Mouse (Mus musculus): ENCODE data around the gene Cnep1r1. TPM values are rescaled to one million over a fixed set of nuclear protein-coding genes. Genes with fewer than 3 reads are reported as not detected.

The Cnep1r1 gene
- polyA plus RNA-seq (2012; rRNA removed): 11.5 and 17.4 TPM in 2 replicates

- DNase-seq (ENCODE audit: low read depth, low spot score): peak; percentile 99
- under 1% methylated on average over 49 of the region's 49 CpGs for WGBS
Observed at GRCm38 (mm10) chr8:88118456-88119036, at the start of gene Cnep1r1. TSS of gene Cnep1r1 (plus strand) at chr8:88118769.

- 34% methylated on average over 5 of the region's 5 CpGs for WGBS
Observed at GRCm38 (mm10) chr8:88082183-88082582, 36.4 kb upstream of the Cnep1r1 start.

DNA sequence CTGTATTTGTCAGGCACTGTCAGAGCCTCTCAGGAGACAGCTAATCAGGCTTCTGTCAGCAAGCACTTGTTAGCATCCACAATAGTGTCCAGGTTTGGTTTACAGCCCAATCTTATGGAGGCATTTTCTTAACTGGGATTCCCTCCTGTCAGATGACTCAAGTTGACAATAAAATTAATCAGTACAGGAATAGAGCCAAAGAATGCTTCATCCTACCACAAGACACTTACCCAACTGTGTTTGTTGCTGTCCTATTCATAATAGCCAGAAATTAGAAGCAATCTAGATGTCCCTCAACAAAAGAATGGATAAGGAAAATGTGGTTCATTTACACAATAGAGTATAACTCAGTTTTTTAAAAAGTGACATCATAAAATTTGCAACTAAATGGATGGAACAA, 30.6 kb upstream of the Cnep1r1 start:
- DNase-seq (ENCODE audit: low read depth, low spot score): no peak

More at GRCm38 (mm10) chr8:88082183-88082582, 36.4 kb upstream of the Cnep1r1 start:
- DNase-seq (ENCODE audit: low read depth, low spot score): no peak

DNA sequence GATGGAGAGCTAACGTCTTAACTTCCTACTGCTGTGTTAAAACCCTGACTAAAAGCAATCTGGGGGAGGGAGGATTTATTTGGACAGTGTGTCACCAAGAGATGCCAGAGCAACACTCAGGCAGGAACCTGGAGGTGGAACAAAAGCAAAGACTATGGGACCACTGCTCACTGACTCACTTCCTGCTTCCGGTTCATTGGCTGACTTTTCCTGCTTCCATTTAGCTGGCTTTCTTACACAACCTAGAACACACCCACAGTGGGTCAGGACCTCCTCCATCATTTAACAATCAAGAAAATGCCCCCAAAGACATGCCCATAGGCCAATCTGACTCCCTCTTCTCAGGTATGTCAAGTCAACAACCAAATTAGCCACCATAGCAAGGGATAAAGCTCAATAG, 26.9 kb upstream of the Cnep1r1 start:
- DNase-seq (ENCODE audit: low read depth, low spot score): no peak

DNA sequence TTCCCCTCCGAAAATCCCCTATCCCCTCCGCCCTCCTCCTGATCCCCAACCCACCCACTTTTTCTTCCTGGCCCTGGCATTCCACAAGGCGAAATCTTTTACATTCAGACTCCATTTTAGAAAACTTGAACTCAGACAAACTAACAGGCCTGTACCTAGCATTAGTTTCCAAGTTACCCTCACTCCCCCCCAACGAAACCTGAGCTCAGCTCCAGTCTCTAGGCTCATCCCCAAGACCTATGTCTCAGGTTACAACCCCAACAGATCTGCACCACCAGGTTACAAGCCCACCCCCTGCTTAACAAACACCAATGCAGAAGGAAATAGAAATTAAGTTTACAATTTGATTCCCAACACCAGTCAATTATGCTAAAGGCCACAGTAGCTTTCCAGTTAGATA, 25.2 kb upstream of the Cnep1r1 start:
- WGBS: 75% methylated on average over 4 of the region's 4 CpGs
- no peak for DNase-seq (ENCODE audit: low read depth, low spot score)

More for the DNA sequence above, 26.9 kb upstream of the Cnep1r1 start:
- 61% methylated on average over 2 of the region's 2 CpGs for WGBS

- 65% methylated on average over 4 of the region's 4 CpGs for WGBS
- no peak for DNase-seq (ENCODE audit: low read depth, low spot score)
Observed at GRCm38 (mm10) chr8:88098856-88099255, 19.7 kb upstream of the Cnep1r1 start.

DNA sequence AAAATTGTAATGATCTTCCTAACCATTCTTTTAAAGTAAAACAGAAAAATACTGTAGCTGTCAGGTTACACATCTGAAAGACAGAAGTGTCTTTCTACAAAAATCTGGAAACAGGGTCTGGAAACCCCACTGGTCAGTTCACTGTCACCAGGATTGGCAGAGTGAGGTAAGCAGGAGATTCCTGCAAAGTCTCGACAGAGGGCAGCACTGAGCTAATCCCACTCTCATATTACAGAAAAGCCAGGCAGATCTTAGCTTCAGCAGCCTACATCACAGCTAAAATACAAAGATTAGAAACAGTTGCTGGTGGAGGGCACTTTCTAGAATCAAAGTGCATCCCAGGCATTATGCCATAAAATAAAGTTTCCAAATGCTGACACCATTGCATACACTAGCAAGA, 19.0 kb upstream of the Cnep1r1 start:
- WGBS: 0% methylated on average over 1 of the region's 1 CpGs
- DNase-seq (ENCODE audit: low read depth, low spot score): peak; percentile 31

DNA sequence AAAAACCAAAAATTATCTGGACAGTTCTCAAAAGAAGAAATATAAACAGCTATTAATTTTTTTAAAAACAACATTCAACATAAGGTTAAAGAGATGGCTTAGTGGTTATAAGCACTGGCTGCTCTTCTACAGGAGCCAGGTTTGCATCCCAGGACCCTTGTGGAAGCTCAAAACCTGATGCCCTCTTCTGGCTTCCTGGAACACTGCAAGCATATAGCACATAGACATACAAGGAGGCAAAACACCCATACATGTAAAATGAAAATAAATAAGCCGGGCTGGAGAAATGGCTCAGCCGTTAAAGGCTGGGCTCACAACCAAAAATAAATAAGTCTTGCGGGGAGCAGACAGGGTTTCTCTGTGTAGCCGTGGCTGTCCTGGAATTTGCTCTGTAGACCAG, 9.3 kb upstream of the Cnep1r1 start:
- no peak for DNase-seq (ENCODE audit: low read depth, low spot score)
- 83% methylated on average over 4 of the region's 4 CpGs for WGBS

DNA sequence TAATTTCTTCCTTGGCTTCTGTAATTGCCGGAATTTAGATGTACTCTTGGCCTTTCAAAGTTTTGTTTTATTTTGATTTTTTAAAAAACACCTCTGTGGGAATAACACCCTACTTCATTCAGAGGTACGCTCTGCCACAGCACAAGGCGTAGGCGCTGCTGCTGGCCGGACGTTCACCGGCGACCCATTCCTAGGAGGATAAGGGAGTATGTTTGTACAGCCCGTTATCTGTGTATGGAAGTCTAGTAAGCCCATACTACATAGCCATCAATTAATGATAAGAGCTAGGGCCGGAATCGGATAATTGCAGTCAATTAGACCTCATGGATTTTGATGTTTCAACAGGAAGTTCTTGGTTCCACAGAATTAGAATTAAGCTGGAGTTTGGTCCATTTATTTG, 507 bp downstream of the Cnep1r1 start:
- DNase-seq (ENCODE audit: low read depth, low spot score): no peak
- WGBS: under 1% methylated on average over 11 of the region's 11 CpGs

- DNase-seq (ENCODE audit: low read depth, low spot score): no peak
- 94% methylated on average over 2 of the region's 2 CpGs for WGBS
Observed at GRCm38 (mm10) chr8:88124850-88125249, 6.3 kb downstream of the Cnep1r1 start.

DNA sequence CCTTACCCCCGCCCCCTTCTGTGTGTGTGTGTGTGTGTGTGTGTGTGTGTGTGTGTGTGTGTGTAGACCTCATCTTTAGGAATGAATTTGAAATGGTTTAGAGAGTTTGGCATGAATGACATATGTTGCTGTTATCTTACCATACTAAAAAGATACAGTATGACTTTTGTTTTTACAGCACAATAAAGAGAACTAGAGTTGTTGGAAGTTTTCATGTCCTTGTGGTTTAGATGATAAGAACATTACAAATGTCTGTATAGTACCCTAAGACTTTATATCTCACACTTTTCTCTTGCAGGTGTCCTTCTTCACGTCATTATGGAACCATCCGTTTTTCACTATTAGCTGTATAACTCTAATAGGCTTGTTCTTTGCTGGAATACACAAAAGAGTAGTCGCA, 10.8 kb downstream of the Cnep1r1 start:
- DNase-seq (ENCODE audit: low read depth, low spot score): no peak
- 93% methylated on average over 4 of the region's 4 CpGs for WGBS

GRCm38 (mm10) chr8:88130754-88131317, 12.3 kb downstream of the Cnep1r1 start:
- no peak for DNase-seq (ENCODE audit: low read depth, low spot score)
- WGBS: 46% methylated on average over 7 of the region's 7 CpGs

DNA sequence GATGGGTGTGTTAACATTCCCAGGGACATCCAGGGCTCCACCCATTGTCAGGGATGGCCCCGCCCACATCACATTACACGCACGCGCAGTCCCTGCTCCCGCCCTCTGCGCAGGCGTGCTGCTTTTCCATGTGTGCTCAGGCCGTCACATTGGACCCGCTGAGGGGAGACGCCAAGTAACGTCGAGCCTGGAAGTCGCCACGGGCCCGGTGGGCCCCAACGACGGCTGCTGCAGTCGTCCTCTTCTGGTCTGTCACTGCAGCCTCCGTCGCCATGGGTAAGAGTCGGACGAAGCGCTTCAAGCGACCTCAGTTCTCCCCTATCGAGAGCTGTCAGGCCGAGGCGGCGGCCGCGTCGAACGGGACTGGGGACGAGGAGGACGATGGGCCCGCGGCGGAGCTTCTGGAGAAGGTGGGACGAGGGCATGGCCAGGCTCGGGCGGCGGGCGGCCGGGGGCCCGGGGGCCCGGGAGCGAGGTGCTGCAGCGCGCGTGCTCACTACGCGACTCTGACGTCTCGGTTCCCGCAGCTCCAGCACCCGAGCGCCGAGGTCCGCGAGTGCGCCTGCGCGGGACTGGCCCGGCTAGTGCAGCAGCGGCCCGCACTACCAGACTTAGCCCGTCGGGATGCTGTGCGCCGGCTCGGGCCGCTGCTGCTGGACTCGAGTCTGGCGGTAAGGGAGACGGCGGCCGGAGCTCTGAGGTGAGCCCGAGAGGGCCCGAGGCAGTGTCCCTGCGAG, 19.3 kb downstream of the Cnep1r1 start, which contains the start of gene Heatr3:
TSS of gene Heatr3 (plus strand) at position 108 of the 737 bp plus-strand sequence.
- DNase-seq (ENCODE audit: low read depth, low spot score): peak; percentile 69
- WGBS: under 1% methylated on average over 79 of the region's 79 CpGs

DNA sequence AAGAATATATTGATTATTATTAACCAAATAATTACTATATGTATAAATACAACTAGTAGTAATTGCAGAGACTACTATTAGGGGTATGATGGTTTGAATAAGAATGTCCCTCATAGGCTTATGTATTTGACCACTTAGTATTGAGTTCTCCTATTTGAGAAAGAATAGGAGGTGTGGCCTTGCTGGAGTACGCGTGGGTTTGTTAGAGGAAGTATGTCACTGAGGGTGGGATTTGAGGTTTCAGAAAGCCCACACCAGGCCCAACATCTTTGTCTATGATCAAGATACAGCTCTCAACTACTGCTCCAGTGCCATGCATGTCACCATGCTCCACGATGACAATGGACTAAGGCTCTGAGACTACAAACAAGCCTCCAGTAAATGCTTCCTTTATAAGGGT, 20.7 kb downstream of the Cnep1r1 start:
- 87% methylated on average over 3 of the region's 3 CpGs for WGBS
- no peak for DNase-seq (ENCODE audit: low read depth, low spot score)

- DNase-seq (ENCODE audit: low read depth, low spot score): no peak
- WGBS: 93% methylated on average over 3 of the region's 3 CpGs
Observed at GRCm38 (mm10) chr8:88141629-88142028, 23.1 kb downstream of the Cnep1r1 start.

GRCm38 (mm10) chr8:88144041-88144440, 25.5 kb downstream of the Cnep1r1 start:
- peak; percentile 19 for DNase-seq (ENCODE audit: low read depth, low spot score)
- 63% methylated on average over 5 of the region's 5 CpGs for WGBS

DNA sequence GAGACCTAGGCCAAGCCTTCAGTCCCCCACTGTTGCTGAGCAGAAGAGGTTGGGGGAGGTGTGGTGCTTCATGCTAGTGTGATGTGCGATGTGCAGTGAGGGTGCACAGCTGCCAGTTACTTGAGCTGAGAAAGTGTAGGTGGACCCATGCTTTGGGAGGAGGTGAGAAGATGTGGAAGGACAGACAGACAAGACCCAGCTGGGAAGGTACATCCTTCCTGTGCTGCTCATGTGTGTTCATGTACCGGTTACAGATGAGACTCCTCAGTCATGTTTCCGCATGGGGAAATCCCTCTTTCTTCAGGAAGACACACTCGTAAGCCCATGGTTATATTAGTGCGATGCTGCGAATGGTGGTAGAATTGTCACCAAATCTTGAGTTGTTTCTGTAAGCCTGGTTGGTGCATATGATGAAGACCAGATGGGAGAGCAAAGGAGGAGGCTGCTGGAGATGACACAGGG, 32.4 kb downstream of the Cnep1r1 start:
- WGBS: 97% methylated on average over 6 of the region's 6 CpGs
- no peak for DNase-seq (ENCODE audit: low read depth, low spot score)

DNA sequence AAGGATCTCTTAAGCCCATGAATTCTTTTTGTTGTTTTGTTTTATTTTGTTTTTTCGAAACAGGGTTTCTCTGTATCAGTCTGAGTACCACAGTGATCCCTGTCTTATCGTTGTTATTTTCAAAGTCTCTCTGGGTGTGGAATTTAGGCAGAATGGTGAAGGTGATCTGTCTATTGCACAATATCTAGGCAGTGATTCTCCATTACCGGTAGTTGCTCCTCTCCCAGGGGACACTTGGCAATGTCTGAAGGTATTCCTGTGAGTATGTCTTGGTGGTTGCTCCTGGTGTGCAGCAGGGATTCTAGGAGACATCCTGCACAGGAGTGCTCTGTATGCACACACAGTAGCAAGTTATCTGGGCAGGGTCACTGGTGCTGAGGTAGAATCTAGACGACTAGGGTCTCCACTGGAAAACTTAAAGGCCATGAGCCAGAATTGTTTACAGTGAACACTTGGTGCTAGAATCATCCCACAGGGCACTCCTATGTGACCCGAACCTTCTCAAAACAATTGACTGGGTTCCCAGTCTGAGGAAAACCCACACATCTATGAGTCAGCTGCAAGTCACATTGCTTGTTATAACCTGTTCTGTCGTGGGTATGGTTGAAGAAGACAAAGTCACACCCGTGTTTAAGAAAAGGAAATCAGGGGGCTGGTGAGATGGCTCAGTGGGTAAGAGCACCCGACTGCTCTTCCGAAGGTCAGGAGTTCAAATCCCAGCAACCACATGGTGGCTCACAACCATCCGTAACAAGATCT, 41.8 kb downstream of the Cnep1r1 start:
- WGBS: 88% methylated on average over 10 of the region's 10 CpGs
- no peak for DNase-seq (ENCODE audit: low read depth, low spot score)

GRCm38 (mm10) chr8:88161439-88161838, 42.9 kb downstream of the Cnep1r1 start:
- DNase-seq (ENCODE audit: low read depth, low spot score): peak; percentile 31
- WGBS: 73% methylated on average over 5 of the region's 5 CpGs

DNA sequence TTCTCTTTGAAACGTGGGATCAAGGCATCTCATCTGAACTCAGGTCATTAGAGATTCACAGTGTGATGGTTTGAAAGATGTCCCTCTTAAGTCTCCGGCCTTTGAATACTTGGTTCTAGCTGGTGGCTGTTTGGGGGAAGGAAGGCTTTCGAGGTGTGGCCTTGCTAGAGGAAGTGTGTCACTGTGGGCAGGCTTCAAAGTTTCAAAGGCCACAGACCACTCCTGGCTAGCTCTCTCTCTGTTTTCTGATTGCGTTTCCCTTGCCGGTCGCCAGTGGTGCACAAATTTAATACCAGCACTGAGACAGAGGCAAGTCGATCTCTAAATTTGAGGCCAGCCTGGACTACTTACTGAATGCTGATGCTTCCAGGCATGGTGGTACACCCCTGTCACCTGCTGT, 56.7 kb downstream of the Cnep1r1 start:
- DNase-seq (ENCODE audit: low read depth, low spot score): no peak
- 74% methylated on average over 7 of the region's 7 CpGs for WGBS

All from large intestine, adult 2 months (tissue).